Mouse (Mus musculus): ENCODE data around the gene Lbh.

Gene Lbh

DNA sequence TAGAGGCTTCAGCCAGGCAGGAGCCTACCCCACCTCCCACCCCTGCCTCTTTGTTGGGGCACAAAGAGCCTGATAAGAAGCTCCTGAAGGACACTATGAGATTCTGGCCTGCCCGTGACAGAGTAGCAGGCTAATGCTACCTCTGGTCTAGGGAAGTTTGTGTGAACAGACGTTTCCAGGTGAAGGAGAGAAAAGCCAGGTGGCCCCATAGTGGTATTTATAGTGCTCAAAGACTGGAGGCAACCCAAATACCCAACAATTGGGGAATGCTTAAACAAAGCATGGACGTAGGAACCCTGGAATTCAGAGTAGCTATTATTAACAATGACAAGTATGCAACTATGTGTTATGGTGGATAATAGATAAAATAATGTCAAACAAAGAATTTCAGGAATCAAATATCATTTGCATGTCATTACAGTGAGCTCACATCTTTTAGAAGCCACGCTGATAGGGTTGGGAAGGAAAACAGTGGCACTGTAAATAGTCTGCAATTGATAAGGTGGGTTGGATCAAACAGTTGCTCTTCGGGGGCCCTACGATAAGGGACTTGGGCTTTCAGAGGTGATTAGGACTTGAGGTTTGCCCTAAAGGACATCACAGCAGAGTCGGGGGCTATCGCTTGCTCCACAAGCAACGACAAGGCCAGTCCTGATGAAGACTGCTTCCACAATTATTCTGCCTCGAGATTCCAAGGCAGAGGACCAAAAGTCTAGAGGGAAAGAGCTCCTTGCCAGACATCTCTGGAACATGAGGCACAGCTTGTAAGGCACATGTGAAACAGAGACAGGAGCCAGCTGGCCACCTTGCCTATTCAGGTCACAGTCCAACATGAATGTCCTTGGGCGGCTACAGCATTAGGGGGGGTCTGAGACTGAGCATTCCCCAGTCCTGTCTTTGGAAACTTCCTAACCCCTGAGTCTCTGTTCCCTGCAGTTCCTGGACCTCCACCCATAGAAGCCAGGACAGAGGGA, 58.4 kb downstream of the Lbh start:
- DNase-seq (ENCODE audit: low spot score), result peak; percentile 13

GRCm38 (mm10) chr17:72977616-72978015, 59.5 kb downstream of the Lbh start:
- no peak for DNase-seq (ENCODE audit: low spot score)

GRCm38 (mm10) chr17:72982156-72982555, 64.1 kb downstream of the Lbh start:
- DNase-seq (ENCODE audit: low spot score), result peak; percentile 7

- no peak for DNase-seq (ENCODE audit: low spot score)
Observed at GRCm38 (mm10) chr17:72983471-72983870, 65.4 kb downstream of the Lbh start.

GRCm38 (mm10) chr17:72989025-72989424, 70.9 kb downstream of the Lbh start:
- no peak for DNase-seq (ENCODE audit: low spot score)

All from ovary, adult 18-20 months (tissue).